Mouse (Mus musculus) bone marrow, adult 2 months (tissue): ENCODE measurements around the gene H2-K1.

ENCODE experiments used
- CTCF ChIP-seq: fragments of 200-500 bp; IDR thresholded peaks from 2 replicates; pipeline ENCODE4 v1.5.1; 2011; ENCODE audit warnings: low read length, control low read depth; ENCODE audit not compliant: control insufficient read depth, insufficient read depth
- POLR2A ChIP-seq: fragments of 200-500 bp; IDR thresholded peaks from 2 replicates; pipeline ENCODE4 v1.6.1; 2011; ENCODE audit warnings: low read depth, mild to moderate bottlenecking, control low read depth, low read length, borderline replicate concordance; ENCODE audit not compliant: control insufficient read depth

- TF ChIP-seq CTCF (no peak), POLR2A (no peak)
Measured at GRCm38 (mm10) chr17:33979512-33980050, 20.6 kb downstream of the H2-K1 start.
